Mouse (Mus musculus) E14TG2a.4 (cell line): ENCODE results near the gene Soga1.
A peak's percentile ranks its signal among the peaks of the same experiment; 100 is the strongest.

Experiments
- H3K27me3 ChIP-seq: 2 replicates; pipeline ENCODE4 v1.6.1; 2014; ENCODE audit warnings: low read length, control low read depth; ENCODE audit not compliant: insufficient read depth
- H3K36me3 ChIP-seq: 2 replicates; pipeline ENCODE4 v1.6.1; 2014; ENCODE audit warnings: low read length, control low read depth; ENCODE audit not compliant: insufficient read depth
- H3K4me1 ChIP-seq: replicated peaks from 2 replicates; pipeline ENCODE4 v1.6.1; 2014; ENCODE audit warnings: low read depth, low read length, control low read depth
- H3K4me3 ChIP-seq: replicated peaks from 2 replicates; pipeline ENCODE4 v1.5.1; 2014; ENCODE audit warnings: mild to moderate bottlenecking, low read length
- H3K9me3 ChIP-seq: 2 replicates; pipeline ENCODE4 v1.6.1; 2014; ENCODE audit warnings: low read length, control low read depth
- CTCF ChIP-seq: conservative IDR thresholded peaks from 2 replicates; pipeline ENCODE4 v1.5.1; 2014; ENCODE audit warnings: low read length
- NANOG ChIP-seq: IDR thresholded peaks from 2 replicates; pipeline ENCODE4 v1.6.1; 2014; ENCODE audit warnings: borderline replicate concordance, low read length, mixed read lengths
- POU5F1 ChIP-seq: IDR thresholded peaks from 2 replicates; pipeline ENCODE4 v1.6.1; 2014; ENCODE audit warnings: low read length, borderline replicate concordance

Soga1 gene

DNA sequence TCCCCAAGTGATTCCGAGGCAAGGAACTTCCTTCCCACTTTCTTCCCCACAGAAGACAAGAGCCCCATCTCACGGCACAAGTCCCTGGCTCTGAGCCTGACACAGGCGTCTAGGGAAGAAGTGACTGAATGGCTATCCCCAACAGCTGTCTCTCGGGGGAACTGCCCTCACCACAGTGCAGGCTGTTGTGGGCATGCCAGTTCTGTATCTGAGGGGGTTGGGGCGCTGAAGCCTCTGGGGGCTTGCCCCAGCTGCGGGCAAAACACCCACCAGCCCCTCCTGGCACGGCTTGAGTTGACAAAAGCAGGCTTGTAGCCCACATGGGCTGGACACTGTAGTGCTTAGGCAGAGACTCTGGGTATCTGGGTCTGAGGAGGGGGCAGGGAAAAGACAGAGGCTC, 14.9 kb downstream of the Soga1 start:
- Histone ChIP-seq H3K4me1 (peaks cover 44% of the 10 kb centered on the region), H3K9me3 (no peaks in the 10 kb centered on the region), H3K27me3 (no peaks in the 10 kb centered on the region), H3K4me3 (no peak overlapping the region), H3K36me3 (no peaks in the 10 kb centered on the region)
- TF ChIP-seq POU5F1 (no peak), CTCF (no peak), NANOG (no peak)

DNA sequence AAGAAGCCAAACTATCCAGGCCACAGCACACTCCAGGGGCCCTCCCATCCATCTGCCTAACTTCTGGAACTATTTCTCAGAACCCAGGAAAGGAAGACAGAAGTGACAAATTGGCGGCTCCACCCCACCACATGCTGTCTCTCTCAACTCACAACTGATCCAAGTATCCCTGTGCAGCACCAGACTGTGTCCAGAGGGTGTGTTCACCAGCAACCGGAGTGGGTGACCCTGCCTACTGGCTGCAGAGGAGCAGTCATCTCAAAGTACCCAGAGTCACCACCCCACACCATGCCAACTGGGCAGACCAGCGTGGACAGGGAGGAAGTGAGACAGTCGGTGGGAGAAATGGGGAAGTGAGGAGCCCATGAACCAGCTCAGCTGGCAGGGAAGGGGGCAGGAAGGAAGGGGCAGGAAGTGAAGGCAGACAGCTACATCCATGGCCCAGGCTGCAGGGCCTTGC, 15.8 kb downstream of the Soga1 start:
- H3K27me3 ChIP-seq: no peaks in the 10 kb centered on the region
- peaks cover 49% of the 10 kb centered on the region for H3K4me1 ChIP-seq
- TF ChIP-seq CTCF (no peak), POU5F1 (no peak), NANOG (no peak)
- no peak overlapping the region for H3K4me3 ChIP-seq
- no peaks in the 10 kb centered on the region for H3K36me3 ChIP-seq
- H3K9me3 ChIP-seq: no peaks in the 10 kb centered on the region

DNA sequence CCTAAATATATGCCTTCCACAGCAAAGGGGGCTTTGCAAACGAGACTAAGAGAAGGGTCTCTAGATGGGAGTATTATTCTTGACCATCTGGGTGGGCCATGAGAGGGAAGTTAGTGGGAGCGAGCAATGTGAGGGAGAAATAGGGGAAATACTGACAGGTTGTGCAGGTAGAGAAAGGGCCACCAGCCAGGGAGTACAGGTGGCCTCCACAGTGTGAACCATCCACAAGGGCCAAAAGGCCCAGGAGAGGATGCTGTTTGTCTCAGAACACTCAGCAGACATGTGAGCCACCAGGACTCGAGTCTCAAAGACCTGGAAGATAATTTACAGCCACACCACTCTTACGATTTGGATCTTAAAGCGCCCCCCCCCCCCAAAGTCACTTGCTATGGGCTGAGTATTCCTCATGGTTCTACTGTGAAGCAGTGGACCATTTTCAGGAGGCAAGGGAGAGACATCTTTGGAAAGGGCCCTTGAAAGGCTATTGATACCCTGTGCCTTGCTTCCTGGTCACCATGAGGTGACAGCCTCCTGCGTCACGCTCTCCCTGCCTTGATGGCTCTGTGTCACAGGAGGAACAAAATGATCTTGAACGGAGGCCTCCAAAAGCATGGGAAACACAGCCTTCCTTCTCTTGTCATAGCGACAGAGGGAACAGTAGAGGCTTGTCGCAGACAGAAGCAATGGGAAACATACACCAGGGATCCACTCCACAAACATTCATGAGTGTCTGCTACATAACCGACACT, 18.3 kb downstream of the Soga1 start:
- no peak for TF ChIP-seq POU5F1
- no peak for TF ChIP-seq CTCF
- TF ChIP-seq NANOG: no peak
- Histone ChIP-seq H3K27me3 (no peaks in the 10 kb centered on the region), H3K4me3 (no peak overlapping the region), H3K9me3 (no peaks in the 10 kb centered on the region), H3K36me3 (no peaks in the 10 kb centered on the region), H3K4me1 (peaks cover 64% of the 10 kb centered on the region)

DNA sequence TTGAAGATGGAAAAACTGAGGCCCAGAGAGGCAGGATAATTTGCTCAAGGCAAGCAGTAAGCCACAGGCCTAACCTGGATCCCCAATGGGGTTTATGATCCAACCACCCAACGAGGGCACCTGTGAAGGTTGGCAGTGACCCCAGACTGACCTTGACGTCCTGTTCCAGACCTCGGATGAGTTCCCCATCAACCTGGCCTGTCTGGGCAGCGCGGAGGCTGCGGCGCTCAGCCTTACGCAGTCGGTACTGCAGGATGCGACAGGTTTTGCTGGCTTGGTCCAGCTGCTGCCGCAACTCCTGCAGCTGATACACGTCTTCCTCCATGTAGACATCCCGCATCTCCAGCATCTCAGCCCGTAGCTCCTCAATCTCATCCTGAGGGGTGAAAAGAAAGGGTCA, 19.0 kb downstream of the Soga1 start:
- peaks cover 64% of the 10 kb centered on the region for H3K4me1 ChIP-seq
- H3K36me3 ChIP-seq: no peaks in the 10 kb centered on the region
- no peak for TF ChIP-seq POU5F1
- TF ChIP-seq CTCF: no peak
- TF ChIP-seq NANOG: no peak
- H3K27me3 ChIP-seq: no peaks in the 10 kb centered on the region
- H3K4me3 ChIP-seq: peak overlapping the region; percentile 32; the same call in 1 of the 2 replicates
- no peaks in the 10 kb centered on the region for H3K9me3 ChIP-seq

DNA sequence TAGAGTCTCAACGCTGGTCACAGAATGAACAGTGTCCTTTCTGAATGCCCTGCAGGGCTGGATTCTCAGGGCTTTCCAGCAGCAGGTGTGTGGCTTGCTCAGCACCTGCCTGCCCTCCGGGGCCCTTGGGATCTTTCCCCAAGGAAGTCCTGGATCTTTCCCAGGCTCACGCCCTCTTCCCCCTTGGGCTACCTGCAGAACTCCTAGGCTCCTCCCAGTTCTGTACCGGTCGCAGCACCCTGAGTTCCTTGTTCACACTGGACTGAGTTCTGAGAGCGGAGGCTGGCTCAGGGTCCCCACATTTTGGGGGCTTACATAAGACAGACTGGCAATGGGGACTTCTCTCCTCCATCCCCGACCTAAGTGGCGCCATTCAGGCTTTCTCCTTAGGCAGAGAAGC, 19.9 kb downstream of the Soga1 start:
- Histone ChIP-seq H3K36me3 (no peaks in the 10 kb centered on the region), H3K4me3 (peak overlapping the region; percentile 79), H3K9me3 (no peaks in the 10 kb centered on the region), H3K27me3 (no peaks in the 10 kb centered on the region), H3K4me1 (peaks cover 71% of the 10 kb centered on the region)
- no peak for TF ChIP-seq POU5F1
- TF ChIP-seq NANOG: no peak
- TF ChIP-seq CTCF: no peak

DNA sequence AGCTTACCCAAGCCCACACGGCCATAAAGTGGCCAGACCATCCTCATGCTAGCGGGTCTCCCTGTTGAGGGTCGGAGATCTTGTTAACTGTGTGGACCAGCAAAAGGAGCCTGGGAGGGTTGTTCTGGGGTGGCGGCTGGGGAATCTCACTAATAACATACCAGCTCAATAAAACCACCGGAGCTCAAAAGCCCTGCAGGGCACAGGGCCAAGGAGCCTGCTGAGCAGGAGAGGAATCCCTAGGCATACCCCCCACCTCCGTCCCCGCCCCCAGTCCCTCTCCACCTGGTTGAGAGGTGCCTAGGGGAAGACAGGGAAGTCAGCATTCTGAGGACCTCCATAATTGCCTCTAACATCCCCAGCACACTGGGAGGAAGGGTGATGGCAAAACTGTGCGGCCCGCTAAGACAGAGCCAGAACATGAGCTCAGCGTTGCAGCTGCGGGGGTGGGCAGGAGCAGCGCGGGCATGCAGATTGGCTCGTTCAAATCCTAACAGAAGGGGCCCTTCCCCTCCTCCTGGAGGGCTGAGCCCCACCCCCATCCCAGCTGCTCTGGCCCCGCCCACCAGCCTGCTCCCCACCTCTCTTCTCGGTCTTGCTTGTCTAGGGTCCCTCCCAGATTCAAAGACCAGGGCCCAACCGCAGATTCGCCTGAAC, 20.6 kb downstream of the Soga1 start:
- peak overlapping the region; percentile 79 for H3K4me3 ChIP-seq
- no peaks in the 10 kb centered on the region for H3K9me3 ChIP-seq
- TF ChIP-seq NANOG (no peak), POU5F1 (no peak), CTCF (no peak)
- H3K27me3 ChIP-seq: no peaks in the 10 kb centered on the region
- H3K4me1 ChIP-seq: peaks cover 69% of the 10 kb centered on the region
- no peaks in the 10 kb centered on the region for H3K36me3 ChIP-seq

DNA sequence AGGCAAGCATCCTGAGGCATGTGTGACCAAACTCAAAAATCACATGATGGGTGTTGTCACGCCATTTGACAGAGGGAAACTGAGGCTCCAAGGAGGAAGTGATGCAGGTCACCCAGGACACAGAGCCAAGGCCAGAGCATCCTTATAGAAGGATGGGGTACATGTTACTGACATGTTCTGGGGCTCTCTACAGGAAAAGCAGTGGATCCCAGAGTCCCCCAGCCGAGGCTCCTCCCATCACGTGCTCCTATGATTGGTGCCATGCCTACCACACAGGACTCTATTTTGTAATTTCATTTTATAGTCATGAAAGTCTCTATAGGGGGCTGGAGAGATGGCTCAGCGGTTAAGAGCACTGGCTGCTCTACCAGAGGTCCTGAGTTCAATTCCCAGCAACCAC, 21.3 kb downstream of the Soga1 start:
- Histone ChIP-seq H3K9me3 (no peaks in the 10 kb centered on the region), H3K36me3 (no peaks in the 10 kb centered on the region), H3K27me3 (no peaks in the 10 kb centered on the region), H3K4me3 (peak overlapping the region; percentile 79), H3K4me1 (peaks cover 67% of the 10 kb centered on the region)
- TF ChIP-seq POU5F1 (no peak), NANOG (no peak), CTCF (no peak)

DNA sequence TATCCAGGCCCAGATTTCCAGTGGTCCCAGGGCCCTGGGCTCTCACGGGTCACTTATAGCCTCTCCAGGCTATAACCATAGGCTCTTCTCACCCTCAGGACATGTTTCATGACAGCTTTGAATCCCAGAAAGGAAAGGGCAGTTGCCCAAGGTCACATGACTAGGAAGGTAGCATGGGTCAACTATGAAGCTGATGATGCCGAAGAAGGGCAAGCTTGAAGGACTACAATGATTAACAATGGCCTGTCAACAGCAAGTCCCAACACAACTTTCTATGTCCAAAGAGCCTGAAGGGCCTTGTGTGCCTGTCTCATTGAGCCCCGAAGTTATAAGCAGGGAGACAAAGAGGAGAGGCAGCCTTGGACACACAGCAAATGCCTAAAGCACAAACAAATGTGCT, 21.9 kb downstream of the Soga1 start:
- Histone ChIP-seq H3K9me3 (no peaks in the 10 kb centered on the region), H3K4me1 (peaks cover 72% of the 10 kb centered on the region), H3K27me3 (no peaks in the 10 kb centered on the region), H3K36me3 (no peaks in the 10 kb centered on the region), H3K4me3 (0 out of 2 replicates have a peak overlapping the region, but pooled peaks have one; percentile 20)
- no peak for TF ChIP-seq CTCF
- TF ChIP-seq POU5F1: no peak
- no peak for TF ChIP-seq NANOG

DNA sequence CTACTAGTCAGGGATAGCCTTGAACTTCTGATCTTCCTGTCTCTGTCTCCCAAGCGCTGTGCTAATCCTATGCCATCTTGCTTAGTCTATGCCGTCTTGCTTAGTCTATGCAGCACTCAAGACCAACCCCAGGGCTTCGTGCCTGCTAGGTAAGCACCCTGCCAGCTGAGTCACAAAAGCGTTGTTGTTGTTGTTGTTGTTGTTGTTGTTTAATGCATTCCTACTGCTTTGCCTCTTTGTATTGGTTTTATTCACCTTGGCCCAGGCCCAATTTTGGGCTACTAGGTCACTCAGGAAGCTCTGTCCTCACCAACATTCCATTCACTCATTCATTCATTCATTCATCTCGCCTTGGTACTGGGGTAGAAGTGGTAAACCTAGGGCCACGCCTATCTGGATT, 23.3 kb downstream of the Soga1 start:
- Histone ChIP-seq H3K4me1 (peaks cover 78% of the 10 kb centered on the region), H3K9me3 (no peaks in the 10 kb centered on the region), H3K27me3 (no peaks in the 10 kb centered on the region), H3K4me3 (no peak overlapping the region), H3K36me3 (no peaks in the 10 kb centered on the region)
- TF ChIP-seq CTCF: no peak
